Mouse (Mus musculus) heart, embryonic 13.5 days (tissue): ENCODE results near the gene Psmd13. TPM values are rescaled to one million over a fixed set of nuclear protein-coding genes. Genes with fewer than 3 reads are reported as not detected.
A peak's percentile ranks its signal among the peaks of the same experiment; 100 is the strongest.

Experiments used
- ATAC-seq: fragments of 200-750 bp; cut with Nextera tagmentation; 2 replicates; pipeline ENCODE4 v1.8.0; 2017; ENCODE audit warnings: moderate TSS enrichment; ENCODE audit not compliant: insufficient number of reproducible peaks, low FRiP score, low TSS enrichment; ENCODE audit errors: extremely low read depth
- H3K27ac ChIP-seq: fragments of 300-500 bp; sonication (generic); replicated peaks from 2 replicates; pipeline ENCODE4 v1.5.1; 2015; ENCODE audit warnings: moderate library complexity, mild to moderate bottlenecking, inconsistent platforms
- H3K27me3 ChIP-seq: fragments of 300-500 bp; sonication (generic); replicated peaks from 2 replicates; pipeline ENCODE4 v1.6.1; 2015; ENCODE audit warnings: mild to moderate bottlenecking, inconsistent platforms
- H3K36me3 ChIP-seq: fragments of 300-500 bp; sonication (generic); 2 replicates; pipeline ENCODE4 v1.6.1; 2015; ENCODE audit warnings: mild to moderate bottlenecking, inconsistent platforms
- H3K4me1 ChIP-seq: fragments of 300-500 bp; sonication (generic); 2 replicates; pipeline ENCODE4 v1.6.1; 2015; ENCODE audit warnings: inconsistent platforms
- H3K4me2 ChIP-seq: fragments of 300-500 bp; sonication (generic); 2 replicates; pipeline ENCODE4 v1.6.1; 2015; ENCODE audit warnings: inconsistent platforms, mild to moderate bottlenecking, moderate library complexity
- H3K4me3 ChIP-seq: fragments of 300-500 bp; sonication (generic); 2 replicates; pipeline ENCODE4 v1.5.1; 2015; ENCODE audit warnings: moderate library complexity, mild to moderate bottlenecking, inconsistent platforms
- H3K9ac ChIP-seq: fragments of 300-500 bp; sonication (generic); 2 replicates; pipeline ENCODE4 v1.6.1; 2015; ENCODE audit warnings: inconsistent platforms, mild to moderate bottlenecking, moderate library complexity
- H3K9me3 ChIP-seq: fragments of 300-500 bp; sonication (generic); 2 replicates; pipeline ENCODE4 v1.6.1; 2016; ENCODE audit warnings: inconsistent platforms
- WGBS: fragments of 180-500 bp; shearing (Covaris S2); methylation state at CpG from one replicate; pipeline ENCODE4 v1.1.7; 2015; ENCODE audit warnings: mixed read lengths; 5-methylcytosine and 5-hydroxymethylcytosine counted together
- polyA plus RNA-seq: library from polyadenylated mRNA; unstranded; fragments of >200 nt; fragmentation: Nextera tagmentation; extraction: Ambion mirVana; gene quantifications from 2 replicates; pipeline ENCODE4 v1.2.1, GENCODE M21; 2015

The Psmd13 gene
- polyA plus RNA-seq, 1 experiment from 2014 or later, result 164 TPM

GRCm38 (mm10) chr7:140857550-140858505 is 23.9 kb upstream of the Psmd13 start, which contains the start of gene Bet1l:
Bet1l (minus strand) TSS chr7:140857577.
- Histone ChIP-seq H3K27me3 (no peaks in the 10 kb centered on the region), H3K9me3 (no peaks in the 10 kb centered on the region), H3K36me3 (peaks cover 66% of the 10 kb centered on the region), H3K4me2 (peak within 1 kb of the TSS; percentile 96), H3K4me1 (peaks cover 28% of the 10 kb centered on the region), H3K27ac (peak within 1 kb of the TSS; percentile 93), H3K4me3 (peak within 1 kb of the TSS; percentile 70), H3K9ac (peak within 1 kb of the TSS; percentile 96)
- 0 out of 2 replicates have a peak, but pooled peaks have one; percentile 0 for ATAC-seq
- 29% methylated on average over 40 of the region's 40 CpGs for WGBS

- H3K9me3 ChIP-seq, result no peaks in the 10 kb centered on the region
- H3K4me1 ChIP-seq, result peaks cover 28% of the 10 kb centered on the region
- H3K9ac ChIP-seq, result peak overlapping the region; percentile 96
- ATAC-seq, result no peak
- H3K27ac ChIP-seq, result no peak overlapping the region
- H3K4me2 ChIP-seq, result peak overlapping the region; percentile 96
- H3K27me3 ChIP-seq, result no peaks in the 10 kb centered on the region
- H3K4me3 ChIP-seq, result peak overlapping the region; percentile 70
- WGBS, result 94% methylated on average over 8 of the region's 8 CpGs
- peaks cover 66% of the 10 kb centered on the region for H3K36me3 ChIP-seq
Measured at GRCm38 (mm10) chr7:140858746-140859145, 23.0 kb upstream of the Psmd13 start.

DNA sequence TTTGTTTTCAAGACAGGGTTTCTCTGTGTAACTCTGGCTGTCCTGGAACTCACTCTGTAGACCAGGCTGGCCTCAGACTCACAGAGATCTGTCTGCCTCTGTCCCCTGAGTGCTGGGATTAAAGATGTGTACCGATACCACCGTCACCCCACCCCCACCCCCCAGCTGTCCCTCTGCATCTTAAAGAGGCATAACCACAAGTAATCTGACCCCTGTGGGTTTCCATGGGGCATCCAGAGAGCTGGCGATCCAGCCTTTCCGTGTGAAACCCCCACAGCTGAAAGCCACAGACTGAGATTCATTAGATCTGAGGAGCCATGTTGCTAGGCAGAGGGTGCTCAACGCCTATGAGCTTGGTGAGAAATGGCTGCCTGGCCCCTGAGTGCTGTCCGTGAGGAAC is 21.8 kb upstream of the Psmd13 start:
- H3K4me3 ChIP-seq, result no peak overlapping the region
- WGBS, result 68% methylated on average over 6 of the region's 6 CpGs
- no peaks in the 10 kb centered on the region for H3K27me3 ChIP-seq
- no peak for ATAC-seq
- peaks cover 25% of the 10 kb centered on the region for H3K4me1 ChIP-seq
- peaks cover 67% of the 10 kb centered on the region for H3K36me3 ChIP-seq
- no peak overlapping the region for H3K9ac ChIP-seq
- no peak overlapping the region for H3K27ac ChIP-seq
- H3K4me2 ChIP-seq, result no peak overlapping the region
- no peaks in the 10 kb centered on the region for H3K9me3 ChIP-seq

GRCm38 (mm10) chr7:140860728-140861127 is 21.0 kb upstream of the Psmd13 start:
- no peak overlapping the region for H3K4me2 ChIP-seq
- ATAC-seq, result no peak
- peaks cover 73% of the 10 kb centered on the region for H3K36me3 ChIP-seq
- H3K27ac ChIP-seq, result no peak overlapping the region
- H3K9me3 ChIP-seq, result no peaks in the 10 kb centered on the region
- no peak overlapping the region for H3K9ac ChIP-seq
- no peaks in the 10 kb centered on the region for H3K27me3 ChIP-seq
- H3K4me1 ChIP-seq, result peaks cover 18% of the 10 kb centered on the region
- H3K4me3 ChIP-seq, result no peak overlapping the region
- WGBS, result 84% methylated on average over 5 of the region's 5 CpGs

GRCm38 (mm10) chr7:140864761-140865160 is 17.0 kb upstream of the Psmd13 start:
- Histone ChIP-seq H3K4me3 (no peak overlapping the region), H3K9ac (no peak overlapping the region), H3K36me3 (peaks cover 92% of the 10 kb centered on the region), H3K4me2 (no peak overlapping the region), H3K9me3 (no peaks in the 10 kb centered on the region), H3K4me1 (no peaks in the 10 kb centered on the region), H3K27ac (no peak overlapping the region), H3K27me3 (no peaks in the 10 kb centered on the region)
- no peak for ATAC-seq
- 87% methylated on average over 12 of the region's 12 CpGs for WGBS

GRCm38 (mm10) chr7:140874224-140874623 is 7.5 kb upstream of the Psmd13 start:
- H3K4me3 ChIP-seq, result no peak overlapping the region
- H3K27me3 ChIP-seq, result no peaks in the 10 kb centered on the region
- H3K27ac ChIP-seq, result no peak overlapping the region
- no peak for ATAC-seq
- H3K4me2 ChIP-seq, result no peak overlapping the region
- H3K4me1 ChIP-seq, result peaks cover under 1% of the 10 kb centered on the region; the same call in 1 of the 2 replicates
- H3K9ac ChIP-seq, result no peak overlapping the region
- no peaks in the 10 kb centered on the region for H3K9me3 ChIP-seq
- peaks cover 81% of the 10 kb centered on the region for H3K36me3 ChIP-seq
- WGBS, result 86% methylated on average over 4 of the region's 4 CpGs

DNA sequence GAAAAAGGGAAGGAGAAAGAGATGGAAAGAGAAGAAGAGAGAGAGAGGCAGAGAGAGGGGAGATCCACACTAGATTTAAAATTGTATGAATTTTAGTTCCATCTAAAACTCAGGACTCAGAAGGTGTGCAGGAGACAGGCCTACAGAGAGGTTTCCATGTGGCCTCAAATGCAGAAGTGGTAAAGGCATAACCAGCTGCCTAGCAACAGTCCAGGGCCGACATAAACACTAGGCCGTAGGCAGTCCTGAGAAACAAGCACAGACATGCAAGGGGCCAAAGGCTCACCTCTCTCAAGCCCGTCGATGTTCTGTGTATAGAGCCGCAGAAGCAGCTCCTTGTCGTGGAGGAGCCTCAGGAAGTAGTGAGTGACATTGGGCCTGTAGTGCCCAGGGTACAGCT is 4.4 kb upstream of the Psmd13 start:
- Histone ChIP-seq H3K9ac (no peak overlapping the region), H3K27ac (no peak overlapping the region), H3K9me3 (no peaks in the 10 kb centered on the region), H3K36me3 (peaks cover 57% of the 10 kb centered on the region), H3K4me3 (no peak overlapping the region), H3K4me2 (no peak overlapping the region), H3K4me1 (peaks cover 19% of the 10 kb centered on the region), H3K27me3 (no peaks in the 10 kb centered on the region)
- no peak for ATAC-seq
- WGBS, result 73% methylated on average over 6 of the region's 6 CpGs

GRCm38 (mm10) chr7:140879355-140879754 is 2.4 kb upstream of the Psmd13 start:
- Histone ChIP-seq H3K27me3 (no peaks in the 10 kb centered on the region), H3K9ac (peak overlapping the region; percentile 37; the same call in 1 of the 2 replicates), H3K9me3 (no peaks in the 10 kb centered on the region), H3K4me3 (no peak overlapping the region), H3K4me1 (peaks cover 27% of the 10 kb centered on the region), H3K27ac (no peak overlapping the region), H3K4me2 (no peak overlapping the region), H3K36me3 (peaks cover 46% of the 10 kb centered on the region)
- 82% methylated on average over 7 of the region's 7 CpGs for WGBS
- no peak for ATAC-seq

GRCm38 (mm10) chr7:140880419-140880818 is 1.3 kb upstream of the Psmd13 start:
- ATAC-seq, result no peak
- 84% methylated on average over 3 of the region's 3 CpGs for WGBS
- Histone ChIP-seq H3K27me3 (no peaks in the 10 kb centered on the region), H3K4me1 (peaks cover 27% of the 10 kb centered on the region), H3K27ac (0 out of 2 replicates have a peak overlapping the region, but pooled peaks have one; percentile 0), H3K4me2 (peak overlapping the region; percentile 81), H3K9ac (peak overlapping the region; percentile 90), H3K4me3 (peak overlapping the region; percentile 89), H3K36me3 (peaks cover 44% of the 10 kb centered on the region), H3K9me3 (no peaks in the 10 kb centered on the region)

- Histone ChIP-seq H3K36me3 (peaks cover 43% of the 10 kb centered on the region), H3K9ac (peak overlapping the region; percentile 90), H3K27me3 (no peaks in the 10 kb centered on the region), H3K27ac (peak overlapping the region; percentile 93), H3K4me3 (peak overlapping the region; percentile 89), H3K4me1 (peaks cover 27% of the 10 kb centered on the region), H3K9me3 (no peaks in the 10 kb centered on the region), H3K4me2 (peak overlapping the region; percentile 81)
- ATAC-seq, result no peak
- 15% methylated on average over 8 of the region's 8 CpGs for WGBS
Measured at GRCm38 (mm10) chr7:140880865-140881515, 778 bp upstream of the Psmd13 start.

- Histone ChIP-seq H3K4me3 (peak overlapping the region; percentile 89), H3K27me3 (no peaks in the 10 kb centered on the region), H3K4me2 (peak overlapping the region; percentile 81), H3K4me1 (peaks cover 27% of the 10 kb centered on the region), H3K9ac (peak overlapping the region; percentile 90), H3K36me3 (peaks cover 42% of the 10 kb centered on the region), H3K27ac (peak overlapping the region; percentile 93), H3K9me3 (no peaks in the 10 kb centered on the region)
- WGBS, result under 1% methylated on average over 12 of the region's 12 CpGs
- ATAC-seq, result no peak
Measured at GRCm38 (mm10) chr7:140882469-140882803, 668 bp downstream of the Psmd13 start.
